Mouse (Mus musculus) bone marrow, adult 2 months (tissue): ENCODE data around the gene Vmn1r3.

Experiments
- CTCF ChIP-seq: fragments of 200-500 bp; IDR thresholded peaks from 2 replicates; pipeline ENCODE4 v1.5.1; 2011; ENCODE audit warnings: low read length, control low read depth; ENCODE audit not compliant: control insufficient read depth, insufficient read depth
- POLR2A ChIP-seq: fragments of 200-500 bp; IDR thresholded peaks from 2 replicates; pipeline ENCODE4 v1.6.1; 2011; ENCODE audit warnings: low read depth, mild to moderate bottlenecking, control low read depth, low read length, borderline replicate concordance; ENCODE audit not compliant: control insufficient read depth

GRCm38 (mm10) chr4:3230908-3231684, 45.9 kb upstream of the Vmn1r3 start:
- TF ChIP-seq CTCF (no peak), POLR2A (no peak)
